Mouse (Mus musculus) frontal cortex, postnatal 10 days (tissue): ENCODE data around the gene Cmss1.

Source experiments
- DNase-seq, 2 experiments: peaks; one replicate each; pipeline ENCODE4 v3.0.0; 2022; ENCODE audit warnings: low spot score in 2 of 2, mixed read lengths in 1 of 2

Cmss1 gene

DNA sequence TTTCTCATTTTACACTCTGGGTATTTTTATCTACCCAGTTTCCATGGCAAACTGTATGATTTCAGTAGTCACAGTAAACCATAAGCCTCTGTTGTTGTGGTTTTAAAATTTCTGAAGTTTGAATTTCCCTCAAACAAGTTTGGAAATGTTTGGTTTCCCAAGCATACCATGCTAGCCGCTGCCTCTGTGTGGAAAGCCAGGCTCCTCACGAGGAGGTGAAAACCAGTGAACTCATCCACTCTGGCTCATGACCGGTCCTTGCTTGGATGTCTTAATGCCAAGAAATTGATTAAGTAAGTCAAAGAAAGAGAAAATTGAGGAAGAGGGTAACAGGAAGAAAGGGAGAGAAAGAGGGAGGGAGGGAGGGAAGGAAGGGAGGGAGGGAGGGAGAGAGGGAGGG, 48.4 kb downstream of the Cmss1 start:
- DNase-seq: no peak

DNA sequence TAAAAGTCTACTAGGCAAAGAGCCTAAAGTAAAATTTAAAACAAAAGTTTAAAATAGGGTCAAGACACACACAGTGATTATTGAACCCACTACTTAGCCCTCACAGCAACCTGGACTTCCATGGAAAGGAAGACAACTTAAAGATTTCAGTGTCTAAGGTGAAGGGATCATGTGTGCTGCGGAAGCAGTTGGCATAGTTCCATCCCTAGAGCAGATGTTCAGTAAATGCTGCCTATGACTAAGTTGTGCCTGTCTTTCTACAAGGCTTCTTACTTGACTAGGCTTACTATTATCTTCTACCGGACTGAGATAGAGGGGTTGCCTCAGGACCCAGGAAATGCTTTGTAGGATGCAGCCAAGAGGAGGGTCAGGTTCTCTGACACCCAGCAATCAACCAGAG, 50.4 kb downstream of the Cmss1 start:
- no peak for DNase-seq

DNA sequence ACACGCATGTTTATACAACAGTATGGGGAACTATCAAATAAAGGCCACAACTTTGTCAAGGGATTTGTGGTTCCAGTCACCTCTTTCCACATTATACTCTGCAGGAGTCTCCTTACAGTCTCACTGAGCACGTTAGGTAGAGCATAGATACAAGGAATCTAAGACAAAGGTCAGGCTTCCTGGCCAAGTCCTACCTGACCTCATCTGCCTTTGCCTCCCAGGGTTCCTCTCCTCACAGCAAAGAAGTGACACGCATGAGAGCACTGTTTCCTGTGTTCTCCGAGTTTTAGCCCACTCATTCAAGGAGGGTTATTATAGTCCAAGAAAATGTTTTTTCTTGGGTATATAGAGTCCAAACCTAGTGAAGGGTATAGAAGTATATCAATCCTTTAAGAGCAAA, 51.0 kb downstream of the Cmss1 start:
- no peak for DNase-seq

DNA sequence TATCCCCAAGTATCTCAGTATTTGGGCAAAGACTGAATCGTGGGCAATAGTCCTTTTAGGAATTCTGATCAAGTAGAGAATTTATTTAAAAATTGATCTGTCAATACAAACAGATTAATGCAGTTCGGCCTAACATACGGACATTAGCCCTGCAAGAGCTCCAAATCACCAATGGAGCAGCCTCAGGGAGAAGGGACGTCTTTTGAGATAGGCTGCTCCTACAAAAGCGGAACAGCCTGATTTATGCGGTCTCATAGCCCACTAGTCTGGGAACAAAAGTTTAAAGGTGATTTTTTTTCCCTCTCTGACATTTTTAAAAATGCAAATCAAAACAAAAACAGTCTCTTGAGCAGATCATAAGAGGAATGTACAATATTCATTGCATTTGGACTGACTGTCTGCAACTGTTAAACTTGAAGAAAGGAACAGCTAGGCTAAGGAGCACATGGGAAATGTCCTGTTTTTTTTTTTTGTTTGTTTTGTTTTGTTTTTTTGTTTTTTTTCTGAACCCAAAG, 51.7 kb downstream of the Cmss1 start:
- no peak for DNase-seq

DNA sequence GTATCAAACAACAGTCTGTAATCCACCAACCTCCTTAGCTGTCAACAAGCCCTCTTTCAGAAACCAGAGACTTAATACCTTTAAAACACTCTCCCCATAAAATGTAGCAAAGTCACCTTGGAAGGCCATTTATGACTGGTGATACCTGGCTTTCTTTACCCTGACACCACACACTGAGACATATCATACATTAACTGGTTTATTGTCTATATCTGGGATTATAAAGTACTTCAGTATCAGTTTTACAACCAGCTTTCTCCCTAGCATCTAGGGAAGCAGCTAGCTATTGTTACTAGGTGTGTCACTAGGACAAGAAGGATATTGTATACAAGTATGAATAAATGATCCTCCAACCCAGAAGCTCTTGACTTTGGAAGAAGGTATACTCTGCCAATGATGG, 53.4 kb downstream of the Cmss1 start:
- no peak for DNase-seq

DNA sequence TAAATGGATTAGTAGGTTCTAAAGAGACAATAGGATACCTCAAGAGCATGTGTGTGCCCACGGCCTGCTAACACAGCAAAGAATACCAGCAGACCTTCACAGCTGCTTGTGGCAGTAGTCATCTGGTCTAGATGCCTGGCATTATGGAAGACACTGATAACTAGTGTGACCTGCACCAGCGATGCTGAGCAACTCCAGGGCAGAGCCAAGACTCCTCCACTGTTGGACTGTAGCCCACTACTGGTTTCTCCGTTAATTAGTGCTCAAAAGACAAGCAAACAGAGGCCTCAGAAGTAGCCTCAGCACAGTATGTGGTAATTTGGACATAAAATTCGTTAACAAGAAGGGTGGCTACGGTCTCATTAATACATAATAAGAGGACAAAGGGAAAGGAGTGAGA, 54.0 kb downstream of the Cmss1 start:
- DNase-seq: no peak

DNA sequence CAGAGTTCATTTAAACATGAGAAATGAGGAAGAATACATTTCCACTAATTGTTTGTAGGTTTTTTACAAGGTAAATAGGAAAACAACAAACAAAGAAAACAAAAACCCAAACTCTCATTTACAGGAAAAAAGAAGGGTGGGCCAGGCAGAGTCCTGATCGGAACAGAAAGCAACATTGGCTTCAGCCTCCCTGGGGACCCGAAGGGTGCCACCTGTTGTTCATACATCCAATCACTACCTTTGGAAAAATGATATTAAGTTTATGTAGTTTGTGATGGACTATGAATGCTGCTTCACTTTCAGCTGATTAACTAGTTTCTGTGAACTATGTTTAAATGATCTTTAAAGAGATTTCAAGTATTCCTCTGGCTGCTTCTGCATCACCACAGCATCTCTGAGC, 55.0 kb downstream of the Cmss1 start:
- no peak for DNase-seq

DNA sequence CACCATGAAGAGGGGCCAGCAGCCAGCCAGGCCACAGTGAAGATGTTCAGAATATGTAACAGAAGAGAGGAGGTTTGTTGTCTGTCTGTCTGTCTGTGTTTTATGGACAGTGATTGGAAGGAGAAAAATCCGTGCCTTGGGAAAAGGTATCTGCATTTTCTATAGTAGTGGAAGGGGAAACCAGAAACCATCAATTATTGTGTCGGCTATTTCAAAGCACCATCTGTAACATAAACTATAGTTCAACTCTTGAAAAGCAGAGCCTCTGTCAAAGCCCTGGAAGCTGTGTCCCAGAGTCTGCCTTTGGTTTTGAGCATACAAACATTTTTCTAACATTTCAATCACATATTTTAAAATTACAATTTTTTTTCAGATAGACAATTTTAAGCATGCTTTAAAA, 55.8 kb downstream of the Cmss1 start:
- DNase-seq: no peak

DNA sequence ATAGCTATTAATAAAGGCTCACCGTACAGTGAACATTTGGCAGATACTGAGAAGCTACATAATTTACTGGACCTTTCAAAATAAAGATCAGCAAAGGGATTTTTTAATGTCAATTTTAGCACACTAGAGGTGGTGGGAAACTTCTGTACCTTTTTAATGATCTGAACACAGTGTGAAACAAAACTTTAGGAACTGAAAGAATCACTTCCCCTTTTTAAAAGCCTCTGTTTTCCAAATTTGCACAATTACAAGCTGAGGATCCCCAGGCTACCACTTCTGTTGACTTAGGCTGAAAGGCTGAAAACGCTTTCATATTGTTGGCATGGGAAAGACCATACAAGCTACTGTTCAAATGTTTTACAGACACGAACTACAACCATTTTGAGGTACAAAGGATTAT, 56.6 kb downstream of the Cmss1 start:
- DNase-seq: no peak

DNA sequence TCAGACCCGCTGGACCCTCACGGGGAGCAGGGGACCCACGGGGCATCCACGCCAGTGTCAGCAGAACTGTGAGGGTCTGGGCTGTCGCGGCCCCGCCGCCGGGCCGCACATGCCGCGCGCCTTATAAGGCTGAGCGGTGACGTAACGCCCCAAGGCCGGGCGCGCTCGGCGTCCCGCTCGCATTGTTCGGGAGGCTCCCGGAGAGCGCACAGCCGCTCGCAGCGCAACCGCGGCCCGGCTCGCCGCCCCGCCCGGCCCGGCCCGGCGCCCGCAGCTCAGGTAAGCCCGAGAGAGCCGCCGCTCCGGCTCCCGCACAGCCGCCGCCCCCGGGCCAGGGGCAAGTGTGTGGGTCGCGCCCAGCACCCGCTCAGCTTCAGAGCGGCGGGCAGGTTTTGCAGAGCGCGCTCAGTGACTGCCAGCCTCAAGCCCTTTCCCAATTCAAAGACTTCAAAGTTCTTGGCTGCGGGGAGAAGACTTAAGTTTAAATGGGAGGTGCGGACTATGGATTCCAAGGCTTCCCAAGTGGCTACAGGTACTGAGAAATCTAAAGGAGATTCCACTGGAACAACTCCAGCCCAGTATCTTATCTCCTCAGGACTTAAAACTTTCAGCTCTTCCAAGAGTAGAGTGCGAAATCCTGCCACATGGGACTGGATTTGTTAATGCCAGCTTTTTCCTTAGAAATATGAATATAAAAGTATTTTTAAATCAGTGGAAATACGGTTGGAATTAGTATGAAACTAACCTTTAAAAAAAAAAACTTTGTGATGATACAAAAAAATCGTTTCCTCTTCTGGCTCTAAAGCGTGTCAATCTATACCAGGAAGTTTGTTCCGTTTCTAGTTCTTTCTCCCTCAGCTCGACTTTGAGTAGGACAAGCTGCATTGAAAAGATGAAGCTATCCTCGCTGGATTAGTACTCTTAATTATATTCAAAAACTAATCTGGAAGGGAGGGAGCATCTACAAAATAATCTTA, 57.3 kb downstream of the Cmss1 start:
- DNase-seq: peak; percentile 17 to 46

DNA sequence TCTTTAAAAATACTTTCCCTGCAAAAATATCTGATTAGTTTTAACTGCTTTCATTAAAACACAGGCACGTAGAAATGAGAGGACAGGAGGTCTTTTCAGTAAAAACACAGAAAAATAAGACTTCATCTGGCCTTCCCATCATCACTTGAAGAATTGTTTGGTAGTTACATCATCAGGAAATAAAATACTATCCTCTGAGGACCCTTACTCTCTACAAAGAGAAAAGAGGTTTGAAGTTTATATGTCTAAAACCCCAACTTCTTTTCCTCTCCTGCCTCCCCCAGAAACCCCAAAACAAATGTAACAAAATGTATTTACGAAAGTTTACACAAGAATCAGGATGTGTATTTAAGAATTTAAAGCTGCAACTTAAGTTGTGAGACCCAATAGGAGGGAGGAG, 58.1 kb downstream of the Cmss1 start:
- no peak for DNase-seq

DNA sequence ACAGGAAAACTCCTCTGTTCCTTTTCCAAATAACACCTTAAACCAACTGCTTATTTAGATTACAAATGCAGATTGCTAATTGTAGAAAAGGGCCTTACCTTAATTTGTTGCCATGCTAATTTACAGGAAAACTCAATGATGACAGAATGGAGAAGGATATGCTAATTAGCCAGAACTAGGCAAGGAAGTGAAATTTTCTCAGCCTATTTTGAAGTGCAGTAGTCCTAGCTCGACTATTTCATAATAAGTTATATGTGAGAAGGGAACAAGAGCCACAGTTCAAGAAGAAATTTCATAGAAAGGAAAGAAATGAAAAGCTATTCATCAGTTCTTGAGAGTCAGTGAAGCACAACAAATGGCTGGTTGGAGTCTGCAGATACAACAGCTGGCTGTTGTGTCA, 60.3 kb downstream of the Cmss1 start:
- DNase-seq: no peak

DNA sequence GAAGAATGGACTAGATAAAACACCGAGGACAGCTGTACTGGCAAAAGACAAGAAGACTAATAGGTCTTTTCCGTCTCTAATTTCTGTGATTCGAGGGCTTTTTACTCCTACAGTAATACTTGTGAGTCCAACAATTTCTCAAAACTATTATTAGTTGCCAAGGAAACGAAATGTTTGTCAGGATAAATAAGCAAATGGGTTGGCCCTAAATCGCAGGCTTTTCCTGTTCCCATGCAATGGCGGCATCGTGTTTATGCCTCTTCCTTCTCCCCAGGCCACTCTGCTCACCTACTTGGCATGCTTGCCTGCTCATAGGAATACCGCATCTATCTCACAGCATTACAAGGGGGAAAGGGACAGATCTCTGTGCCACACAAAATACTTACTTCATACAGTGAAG, 62.2 kb downstream of the Cmss1 start:
- DNase-seq: no peak

DNA sequence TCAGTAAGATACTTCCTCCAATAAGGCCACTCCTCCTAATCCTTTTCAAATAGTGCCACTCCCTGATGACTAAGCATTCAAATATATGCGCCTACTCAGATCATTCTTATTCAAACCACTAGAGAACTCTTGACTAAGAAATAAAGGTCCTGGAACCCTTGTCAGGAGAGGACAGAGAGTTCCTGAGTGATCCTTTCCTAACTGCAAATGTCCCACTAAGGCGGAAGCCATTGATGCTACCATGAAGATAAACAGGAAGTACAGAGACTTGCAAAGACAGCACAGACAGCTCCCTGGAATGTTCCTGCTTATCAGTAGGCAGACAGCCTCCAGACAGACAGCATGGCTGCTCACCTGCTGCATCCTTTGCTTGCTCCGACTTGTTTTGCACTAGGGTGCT, 63.4 kb downstream of the Cmss1 start:
- DNase-seq: no peak

DNA sequence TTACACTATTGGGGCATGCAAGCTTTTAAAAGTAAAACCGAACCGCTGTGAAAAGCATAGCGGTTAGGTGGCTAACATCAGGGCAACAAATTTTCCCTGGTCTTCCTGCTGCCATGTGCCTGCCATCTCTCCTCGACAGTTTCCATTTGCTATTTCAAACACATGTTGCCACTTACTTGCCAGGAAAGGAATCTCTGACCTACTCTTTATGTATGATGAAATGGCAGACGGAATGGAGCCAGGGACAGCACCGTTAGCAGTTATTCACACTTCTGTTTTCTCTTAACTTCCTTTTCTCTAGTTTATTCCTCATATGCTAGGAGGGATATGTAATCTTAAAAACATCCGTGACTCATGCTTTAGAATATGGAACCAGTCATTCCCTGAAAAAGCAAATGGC, 70.2 kb downstream of the Cmss1 start:
- no peak for DNase-seq

DNA sequence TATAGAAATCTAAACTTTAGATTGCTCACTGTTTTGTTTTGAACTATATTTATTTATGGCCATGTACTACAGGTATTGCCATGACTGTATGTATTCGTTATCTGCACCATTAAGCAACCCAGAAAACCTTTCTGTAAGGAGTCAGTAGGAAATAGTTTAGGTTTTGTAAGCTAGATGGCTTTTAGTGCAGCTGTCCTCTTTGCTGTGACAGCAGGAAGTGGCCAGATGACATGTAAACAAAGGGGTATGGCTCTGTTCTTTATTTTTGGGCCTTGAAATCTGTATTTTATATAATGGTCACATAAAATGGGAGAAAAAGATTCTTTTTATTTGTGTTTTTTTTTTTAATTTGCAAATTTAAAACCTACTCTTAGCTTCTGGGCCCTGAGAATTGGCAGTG, 71.9 kb downstream of the Cmss1 start:
- DNase-seq: no peak

DNA sequence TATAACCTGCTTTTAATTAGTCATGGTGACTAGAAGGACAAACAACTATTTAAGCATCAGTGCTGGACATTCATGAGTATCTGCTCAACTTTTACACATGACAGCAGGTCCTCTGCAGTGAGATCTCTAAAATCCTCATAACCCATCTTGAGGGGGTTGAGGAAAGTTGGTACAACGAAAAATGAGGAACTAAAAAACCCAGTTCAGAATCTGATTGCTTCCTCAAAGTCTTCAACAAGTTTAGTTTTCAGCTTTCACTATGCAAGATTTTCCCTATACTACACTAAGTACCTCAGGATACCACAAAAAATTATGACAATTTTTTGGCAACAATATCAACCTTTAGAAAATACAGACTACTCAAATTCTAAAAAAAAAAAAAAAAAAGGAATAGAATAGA, 72.3 kb downstream of the Cmss1 start:
- DNase-seq: no peak

DNA sequence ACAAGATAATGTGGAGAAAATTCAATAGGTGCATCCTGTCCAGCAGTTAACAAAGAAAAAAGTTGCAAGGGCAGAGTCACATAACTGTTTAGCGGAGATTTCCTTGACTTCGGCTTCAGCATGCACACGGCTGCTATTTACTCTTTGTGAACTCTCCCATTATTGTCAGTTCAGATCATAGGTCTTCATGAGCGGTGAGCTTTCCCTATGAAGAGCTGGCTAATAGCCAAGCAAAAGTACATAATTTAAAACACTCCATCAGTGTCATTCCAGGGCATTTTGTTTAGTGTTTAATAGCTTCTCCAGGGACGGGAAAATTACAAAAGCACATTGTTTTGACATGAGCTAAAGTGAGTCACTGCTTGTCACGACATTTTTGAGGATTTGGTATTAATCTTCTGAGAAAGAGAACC, 74.6 kb downstream of the Cmss1 start:
- DNase-seq: no peak

DNA sequence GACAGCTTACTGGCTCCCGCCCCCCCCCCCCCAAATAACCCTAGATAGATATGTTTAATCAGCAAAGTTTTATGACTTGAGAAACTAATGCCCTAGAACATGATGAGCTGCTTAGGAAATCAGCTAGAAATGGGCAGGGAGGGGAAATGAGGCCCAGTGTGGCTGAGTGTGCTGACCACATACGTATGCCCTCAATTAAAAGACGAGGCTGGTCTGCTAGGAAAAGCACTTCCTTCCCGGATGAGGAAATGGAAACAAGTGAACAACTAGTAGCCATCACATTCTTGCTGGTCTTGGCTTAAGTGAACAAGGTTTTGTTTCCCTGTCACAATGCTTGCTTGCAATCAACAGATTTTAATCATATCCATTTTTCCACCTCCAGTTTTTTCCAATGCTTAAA, 76.1 kb downstream of the Cmss1 start:
- no peak for DNase-seq

DNA sequence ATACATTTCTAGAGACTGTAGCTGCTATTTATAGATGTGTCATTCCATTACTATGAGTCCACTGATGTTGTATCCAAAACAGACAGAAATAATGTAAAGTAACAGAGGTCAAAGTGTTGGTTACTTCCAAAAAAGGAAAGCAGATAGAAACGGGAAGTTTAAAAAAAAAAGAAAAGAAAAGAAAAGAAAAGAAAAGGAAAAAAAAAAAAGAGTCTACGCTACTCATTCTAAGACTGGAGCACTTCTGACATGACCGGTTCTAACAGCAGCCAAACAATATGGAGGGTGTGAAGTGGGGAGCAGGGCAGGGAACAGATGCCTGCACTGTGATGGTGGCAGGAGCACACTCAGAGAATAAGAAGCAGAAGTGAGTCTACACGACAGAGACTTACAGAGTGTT, 78.2 kb downstream of the Cmss1 start:
- DNase-seq: no peak

DNA sequence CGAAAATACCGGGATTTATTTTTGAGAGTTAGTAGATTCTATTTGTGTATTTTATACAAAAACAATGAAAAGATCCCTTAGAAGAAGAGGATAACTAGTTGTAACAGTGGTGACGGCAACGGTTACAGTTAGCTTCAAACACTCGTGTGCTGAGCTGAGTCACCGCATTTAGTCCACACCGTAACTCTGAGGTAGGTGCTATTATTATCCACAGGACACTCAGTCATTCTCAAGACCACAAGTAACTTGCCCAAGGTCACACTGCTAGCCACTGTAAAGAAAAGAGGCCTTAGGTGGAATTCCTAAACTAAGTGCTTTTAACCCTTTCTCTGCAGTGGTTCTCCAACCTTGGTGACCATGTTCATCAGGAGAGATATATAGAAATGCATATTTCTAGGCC, 79.8 kb downstream of the Cmss1 start:
- DNase-seq: no peak

DNA sequence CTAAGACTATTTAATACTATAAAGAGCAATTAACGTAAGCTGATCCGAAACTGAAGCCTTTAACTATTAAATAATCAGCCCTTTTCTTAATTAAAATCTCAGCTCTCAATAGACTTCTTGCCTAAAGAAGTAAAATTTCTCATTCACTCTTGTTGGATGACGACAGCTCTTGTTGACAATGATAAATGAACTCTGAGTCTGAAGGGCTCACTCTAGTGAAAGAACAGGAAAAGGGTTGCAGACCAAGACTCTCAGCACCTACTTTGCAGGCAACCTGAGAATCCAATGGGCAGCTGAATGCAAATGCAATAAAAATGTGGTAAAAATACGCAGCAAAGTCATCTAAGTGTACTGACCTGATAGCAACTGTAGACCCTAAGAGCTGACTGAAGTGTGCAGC, 81.2 kb downstream of the Cmss1 start:
- no peak for DNase-seq

DNA sequence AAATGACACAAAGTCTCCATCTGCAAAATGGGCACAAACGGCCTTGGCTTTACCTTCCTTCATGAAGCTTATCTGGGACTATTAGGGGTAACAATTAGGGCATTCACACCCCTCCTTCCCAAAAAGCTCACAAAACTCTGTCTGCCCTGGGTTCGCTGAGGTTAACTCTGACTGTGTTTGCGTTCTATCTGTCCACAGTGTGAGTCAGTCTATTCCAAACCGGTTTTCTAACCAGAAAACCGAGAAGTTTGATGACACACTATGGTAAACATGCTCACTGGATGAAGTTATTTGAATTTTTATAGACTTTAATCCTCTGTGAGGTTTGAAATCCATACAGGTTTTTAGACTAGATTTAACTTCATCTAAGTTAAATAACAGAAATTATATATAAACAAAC, 81.6 kb downstream of the Cmss1 start:
- no peak for DNase-seq

DNA sequence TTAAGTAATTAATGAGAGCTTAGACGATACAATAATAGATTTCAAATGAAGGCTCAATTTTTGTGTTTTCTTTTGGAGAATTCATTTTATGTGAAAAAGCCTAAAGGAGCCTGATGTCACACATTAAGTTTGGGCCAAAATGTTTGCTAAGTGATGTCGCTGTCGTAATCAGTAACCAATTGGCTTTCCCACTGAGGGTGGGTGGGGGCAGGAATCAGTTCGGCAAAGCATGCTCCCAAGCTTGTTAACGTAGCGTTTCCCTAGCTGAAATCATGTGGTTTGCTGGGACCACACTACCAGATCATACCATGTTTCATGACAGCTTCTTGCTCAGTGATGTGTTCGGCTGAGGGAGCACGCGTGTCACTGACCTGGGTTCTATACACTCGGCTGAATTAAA, 91.0 kb downstream of the Cmss1 start:
- no peak for DNase-seq
